Mouse (Mus musculus) midbrain, embryonic 11.5 days (tissue): ENCODE measurements at regions not wholly inside any gene's neighbourhood (a gene's known extent, or its start where the extent isn't known, plus 50 kb on each side); places are given as distances from the start of the nearest gene placed in this dataset.

Experiments
- ATAC-seq: fragments of 200-750 bp; cut with Nextera tagmentation; 2 replicates; pipeline ENCODE4 v1.8.0; 2017; ENCODE audit warnings: moderate TSS enrichment, moderate library complexity; ENCODE audit not compliant: low FRiP score
- DNase-seq: peaks from one replicate; pipeline ENCODE4 v3.0.0; 2015; ENCODE audit warnings: low spot score; ENCODE audit errors: missing footprints
- H3K27ac ChIP-seq: fragments of 300-500 bp; sonication (generic); 2 replicates; pipeline ENCODE4 v1.5.1; 2014; ENCODE audit warnings: low read depth, low read length
- H3K27me3 ChIP-seq: fragments of 300-500 bp; sonication (generic); 2 replicates; pipeline ENCODE4 v1.6.1; 2014; ENCODE audit warnings: mild to moderate bottlenecking, low read length, moderate library complexity, mixed read lengths; ENCODE audit not compliant: control insufficient read depth, insufficient read depth
- H3K36me3 ChIP-seq: fragments of 300-500 bp; sonication (generic); 2 replicates; pipeline ENCODE4 v1.6.1; 2014; ENCODE audit warnings: mild to moderate bottlenecking, low read length, moderate library complexity, mixed read lengths; ENCODE audit not compliant: control insufficient read depth, insufficient read depth
- H3K4me1 ChIP-seq: fragments of 300-500 bp; sonication (generic); 2 replicates; pipeline ENCODE4 v1.6.1; 2014; ENCODE audit warnings: low read length; ENCODE audit not compliant: control insufficient read depth, insufficient read depth
- H3K4me2 ChIP-seq: fragments of 300-500 bp; sonication (generic); 2 replicates; pipeline ENCODE4 v1.6.1; 2014; ENCODE audit warnings: mild to moderate bottlenecking, moderate library complexity
- H3K4me3 ChIP-seq: fragments of 300-500 bp; sonication (generic); 2 replicates; pipeline ENCODE4 v1.5.1; 2014; ENCODE audit warnings: low read depth, low read length
- H3K9ac ChIP-seq: fragments of 300-500 bp; sonication (generic); 2 replicates; pipeline ENCODE4 v1.6.1; 2014; ENCODE audit warnings: low read length
- H3K9me3 ChIP-seq: fragments of 300-500 bp; sonication (generic); 2 replicates; pipeline ENCODE4 v1.6.1; 2016; ENCODE audit warnings: low read length; ENCODE audit not compliant: control insufficient read depth
- whole genome bisulfite sequencing: fragments of 180-500 bp; shearing (Covaris S2); extraction: QIAGEN DNeasy Blood & Tissue Kit; methylation state at CpG from one replicate; pipeline ENCODE4 v1.1.7; 2014; 5-methylcytosine and 5-hydroxymethylcytosine counted together

DNA sequence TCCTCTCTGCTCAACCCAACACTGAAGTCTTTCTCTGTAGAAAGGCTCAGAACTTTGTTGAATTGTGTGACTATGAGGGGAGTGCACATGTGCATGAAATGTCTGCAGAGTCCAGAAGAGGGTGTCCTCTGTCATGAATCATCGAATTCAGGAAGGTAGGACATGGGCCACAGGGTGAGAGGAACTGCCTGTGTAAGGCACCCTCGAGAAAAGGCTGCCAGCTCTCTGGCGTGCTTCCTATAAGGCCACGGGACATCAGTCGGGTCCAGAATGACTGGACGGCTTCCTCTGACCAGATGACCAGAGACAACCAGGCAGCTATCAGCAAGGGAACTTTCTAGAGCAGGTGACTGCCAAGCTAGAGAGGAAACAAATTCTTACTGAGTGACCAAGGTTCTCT lies 91.1 kb upstream of the Zdhhc25 start:
- Histone ChIP-seq H3K9ac (no peak overlapping the region), H3K9me3 (no peaks in the 10 kb centered on the region), H3K4me1 (no peaks in the 10 kb centered on the region), H3K36me3 (no peaks in the 10 kb centered on the region), H3K4me2 (no peak overlapping the region), H3K27ac (no peak overlapping the region), H3K27me3 (no peaks in the 10 kb centered on the region), H3K4me3 (no peak overlapping the region)
- ATAC-seq (no peak), DNase-seq (peak; percentile 68)
- WGBS = 89% methylated on average over 6 of the region's 6 CpGs

DNA sequence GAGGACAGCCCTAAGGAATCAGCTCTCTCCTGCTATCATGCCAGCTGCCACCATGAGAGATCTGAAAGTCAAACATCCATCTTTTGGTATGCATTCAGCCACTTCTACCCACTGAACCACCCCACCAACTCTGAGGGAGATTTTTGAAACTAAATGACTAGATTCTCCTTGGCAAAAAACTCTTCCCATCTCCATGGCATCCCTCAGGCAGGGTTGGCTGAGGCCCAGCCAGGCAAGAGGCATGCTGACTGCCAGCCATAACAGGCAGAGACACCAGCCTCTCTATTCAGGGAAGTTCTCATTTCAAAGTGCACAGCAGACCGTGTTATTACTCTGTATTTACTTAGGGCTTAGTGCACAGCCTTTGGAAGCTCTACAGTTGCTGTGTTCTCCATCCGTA lies 90.5 kb upstream of the Zdhhc25 start:
- peak; percentile 35 for DNase-seq

DNA sequence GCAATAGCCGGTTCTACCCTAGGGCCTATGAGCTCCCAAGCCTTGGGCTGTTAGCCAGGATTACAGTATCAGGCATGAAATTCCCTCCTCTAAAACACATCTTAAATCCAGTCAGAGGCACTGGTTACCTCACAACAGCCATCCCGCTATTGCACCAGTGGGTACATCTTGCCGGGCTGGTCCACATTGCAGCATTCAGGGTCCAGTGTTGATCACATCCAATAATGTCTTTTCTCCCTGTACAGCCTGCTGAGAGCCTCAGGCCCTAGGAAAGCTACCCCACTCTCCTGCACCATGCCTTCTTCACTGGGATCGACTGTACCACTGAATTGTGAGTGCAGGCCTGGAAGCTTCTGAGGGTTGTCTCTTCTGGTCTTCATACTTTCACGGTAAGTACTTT lies 86.0 kb upstream of the Zdhhc25 start:
- H3K4me3 ChIP-seq = no peak overlapping the region
- H3K9ac ChIP-seq = no peak overlapping the region
- H3K27ac ChIP-seq = no peak overlapping the region
- H3K4me2 ChIP-seq = no peak overlapping the region
- no peak for ATAC-seq
- H3K36me3 ChIP-seq = no peaks in the 10 kb centered on the region
- WGBS = 92% methylated on average over 5 of the region's 5 CpGs
- peak; percentile 62 for DNase-seq
- H3K9me3 ChIP-seq = no peaks in the 10 kb centered on the region
- no peaks in the 10 kb centered on the region for H3K4me1 ChIP-seq
- no peaks in the 10 kb centered on the region for H3K27me3 ChIP-seq

More for the DNA sequence above, 90.5 kb upstream of the Zdhhc25 start:
- Histone ChIP-seq H3K4me1 (no peaks in the 10 kb centered on the region), H3K9ac (no peak overlapping the region), H3K9me3 (no peaks in the 10 kb centered on the region), H3K4me2 (no peak overlapping the region), H3K36me3 (no peaks in the 10 kb centered on the region), H3K27ac (no peak overlapping the region), H3K27me3 (no peaks in the 10 kb centered on the region), H3K4me3 (no peak overlapping the region)
- 81% methylated on average over 2 of the region's 2 CpGs for WGBS
- ATAC-seq = no peak

DNA sequence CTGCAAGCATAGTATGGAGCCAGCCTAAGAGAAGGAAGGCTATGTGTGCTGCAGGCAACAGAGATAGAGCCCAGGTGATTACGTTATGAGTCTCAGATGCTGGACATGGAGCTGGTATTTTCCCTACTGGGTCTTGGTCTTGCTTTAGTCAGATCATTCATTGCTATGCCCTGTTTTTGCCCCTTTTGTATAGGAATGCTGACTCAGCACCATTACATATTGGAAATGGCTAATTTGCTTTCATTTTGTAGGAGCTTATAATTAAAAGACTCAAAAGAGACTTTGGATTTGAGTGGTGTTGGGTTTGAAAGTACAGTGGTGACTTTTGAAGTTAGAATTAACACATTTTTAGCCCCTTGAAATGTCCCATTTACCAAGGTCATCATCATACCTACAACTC lies 68.9 kb upstream of the Zdhhc25 start:
- Histone ChIP-seq H3K9ac (no peak overlapping the region), H3K36me3 (no peaks in the 10 kb centered on the region), H3K4me2 (no peak overlapping the region), H3K27me3 (no peaks in the 10 kb centered on the region), H3K27ac (no peak overlapping the region), H3K4me3 (no peak overlapping the region), H3K9me3 (no peaks in the 10 kb centered on the region), H3K4me1 (no peaks in the 10 kb centered on the region)
- DNase-seq = no peak
- WGBS = 93% methylated on average over 1 of the region's 1 CpGs
- ATAC-seq = no peak

DNA sequence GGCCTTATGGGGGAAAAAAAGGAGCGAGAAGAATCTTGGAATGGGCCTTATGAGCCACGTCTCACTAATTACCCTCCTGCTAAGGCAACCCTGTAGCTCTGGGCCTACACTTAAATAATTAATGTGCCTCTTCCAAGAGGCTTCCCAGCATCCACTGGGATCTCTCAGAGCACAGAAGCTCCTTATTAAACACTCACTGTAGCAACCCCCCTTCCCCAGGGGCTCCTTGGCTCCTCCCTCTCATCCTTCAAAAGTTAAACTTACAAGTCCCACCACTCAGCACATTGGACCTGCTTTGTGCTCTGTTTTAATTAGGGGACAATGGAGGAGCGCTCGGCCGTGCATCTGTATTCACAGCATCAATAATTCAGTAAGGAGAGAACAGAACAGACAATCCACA lies 68.1 kb upstream of the Zdhhc25 start:
- DNase-seq = no peak
- H3K4me3 ChIP-seq = no peak overlapping the region
- no peak overlapping the region for H3K27ac ChIP-seq
- no peak overlapping the region for H3K4me2 ChIP-seq
- no peaks in the 10 kb centered on the region for H3K36me3 ChIP-seq
- H3K9ac ChIP-seq = no peak overlapping the region
- ATAC-seq = no peak
- no peaks in the 10 kb centered on the region for H3K9me3 ChIP-seq
- WGBS = 58% methylated on average over 5 of the region's 5 CpGs
- no peaks in the 10 kb centered on the region for H3K27me3 ChIP-seq
- H3K4me1 ChIP-seq = no peaks in the 10 kb centered on the region

DNA sequence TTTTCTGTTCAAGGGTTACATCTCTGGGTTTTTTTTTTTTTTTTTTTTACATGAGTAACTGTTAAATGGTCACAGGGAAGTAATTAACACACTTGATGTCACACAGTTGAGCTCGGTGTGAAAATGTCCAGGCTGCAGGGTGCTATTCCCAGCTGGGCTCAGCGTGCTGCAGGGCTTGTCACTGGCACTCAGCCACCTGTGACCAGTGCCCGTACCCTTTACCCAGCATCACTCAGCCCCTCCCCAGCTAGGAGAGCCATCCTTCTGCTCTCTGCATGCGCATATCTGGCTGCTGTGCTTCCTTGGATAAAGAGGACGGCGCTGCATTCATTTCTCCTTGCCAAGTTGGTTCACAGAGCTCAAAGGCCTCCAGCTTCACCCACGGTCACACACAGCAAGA lies 66.7 kb upstream of the Zdhhc25 start:
- 75% methylated on average over 7 of the region's 7 CpGs for WGBS
- Histone ChIP-seq H3K27me3 (no peaks in the 10 kb centered on the region), H3K4me3 (no peak overlapping the region), H3K36me3 (no peaks in the 10 kb centered on the region), H3K27ac (no peak overlapping the region), H3K9me3 (no peaks in the 10 kb centered on the region), H3K4me2 (no peak overlapping the region), H3K9ac (no peak overlapping the region), H3K4me1 (no peaks in the 10 kb centered on the region)
- DNase-seq (no peak), ATAC-seq (no peak)

DNA sequence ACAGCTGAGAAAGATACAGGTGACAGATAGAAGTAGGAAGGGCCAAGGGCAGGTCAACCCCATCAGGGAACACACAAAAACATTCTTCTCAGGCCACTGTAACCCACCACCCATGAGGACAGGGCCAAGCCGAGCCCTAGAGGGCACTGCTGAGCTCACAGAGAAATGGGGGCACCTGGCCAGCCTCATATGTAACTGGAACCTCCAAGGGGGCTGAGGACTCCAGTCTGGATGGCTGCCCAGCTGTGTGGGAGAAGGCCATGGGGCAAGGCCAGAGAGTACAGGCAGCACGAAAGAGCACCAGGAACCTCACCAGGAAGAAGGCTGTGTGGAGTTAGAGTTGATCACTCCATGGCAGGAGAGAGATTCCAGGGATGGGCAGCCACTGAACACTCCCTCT lies 64.6 kb upstream of the Zdhhc25 start:
- Histone ChIP-seq H3K27ac (no peak overlapping the region), H3K4me1 (no peaks in the 10 kb centered on the region), H3K4me2 (no peak overlapping the region), H3K9ac (no peak overlapping the region), H3K9me3 (no peaks in the 10 kb centered on the region), H3K36me3 (no peaks in the 10 kb centered on the region), H3K27me3 (no peaks in the 10 kb centered on the region), H3K4me3 (no peak overlapping the region)
- no peak for ATAC-seq
- DNase-seq = no peak
- WGBS = 79% methylated on average over 2 of the region's 2 CpGs

DNA sequence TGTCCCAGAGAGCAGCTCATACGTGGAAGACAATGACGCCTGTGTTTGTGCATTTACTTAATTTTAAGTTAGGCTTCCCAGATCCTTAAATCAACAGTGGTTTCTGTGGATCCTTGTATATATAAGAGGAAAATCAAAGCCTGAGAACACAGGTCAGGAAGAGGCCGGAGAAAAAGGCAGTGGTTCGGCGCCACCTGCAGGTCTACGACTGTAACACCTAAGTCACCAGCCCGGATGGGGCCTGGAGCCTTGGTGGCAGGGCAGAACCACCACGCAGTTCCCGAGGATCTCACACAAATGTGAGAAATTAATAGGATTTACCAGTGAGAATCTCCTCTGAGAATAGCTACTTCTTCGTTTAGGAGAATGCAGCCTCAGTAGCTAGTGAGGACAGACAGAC lies 62.9 kb upstream of the Zdhhc25 start:
- Histone ChIP-seq H3K4me3 (no peak overlapping the region), H3K27me3 (no peaks in the 10 kb centered on the region), H3K27ac (no peak overlapping the region), H3K4me2 (no peak overlapping the region), H3K4me1 (no peaks in the 10 kb centered on the region), H3K36me3 (no peaks in the 10 kb centered on the region), H3K9me3 (no peaks in the 10 kb centered on the region), H3K9ac (no peak overlapping the region)
- DNase-seq (no peak), ATAC-seq (no peak)
- 24% methylated on average over 10 of the region's 10 CpGs for WGBS

DNA sequence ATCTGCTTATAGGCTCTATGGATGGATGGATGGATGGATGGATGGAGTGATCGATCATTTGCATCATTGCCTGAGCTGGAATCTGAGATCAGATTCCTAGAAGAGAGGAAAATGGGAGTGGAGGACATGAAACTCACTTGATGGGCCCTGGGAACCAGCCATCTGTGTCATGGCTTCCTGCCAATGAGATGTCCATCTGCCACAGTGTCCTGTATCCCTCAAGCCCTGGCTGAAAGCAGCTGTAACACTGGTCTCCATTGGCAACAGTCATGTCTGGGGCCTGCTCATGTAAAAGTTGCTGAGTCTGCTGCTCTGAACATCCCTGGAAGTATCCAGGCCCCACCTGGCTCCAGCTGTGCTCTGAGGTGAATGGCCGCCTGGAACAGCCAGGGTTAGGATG lies 57.5 kb upstream of the Zdhhc25 start:
- Histone ChIP-seq H3K4me3 (no peak overlapping the region), H3K4me2 (no peak overlapping the region), H3K4me1 (no peaks in the 10 kb centered on the region), H3K9ac (no peak overlapping the region), H3K27me3 (no peaks in the 10 kb centered on the region), H3K27ac (no peak overlapping the region), H3K9me3 (no peaks in the 10 kb centered on the region), H3K36me3 (no peaks in the 10 kb centered on the region)
- WGBS = 87% methylated on average over 2 of the region's 2 CpGs
- ATAC-seq = no peak
- DNase-seq = no peak

DNA sequence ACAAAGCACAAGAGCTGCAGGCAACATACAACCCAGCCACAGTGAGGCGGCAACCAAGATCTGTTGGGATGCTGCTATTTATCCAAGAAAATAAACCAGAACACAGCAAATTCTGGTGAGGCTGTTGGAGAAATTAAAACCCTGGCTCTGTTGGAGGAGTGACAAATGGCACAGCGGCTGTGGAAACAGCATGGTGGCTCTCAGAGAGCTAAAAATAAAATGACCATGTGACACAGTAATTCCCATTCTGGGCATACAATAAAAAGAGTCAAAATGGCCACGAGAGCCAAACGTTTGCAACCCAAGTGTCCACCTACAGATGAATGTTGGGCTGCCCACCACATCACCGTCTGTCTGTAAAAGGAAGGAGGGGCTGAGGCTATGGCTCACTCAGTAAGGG lies 55.9 kb upstream of the Zdhhc25 start:
- no peak overlapping the region for H3K4me2 ChIP-seq
- no peak for ATAC-seq
- 80% methylated on average over 5 of the region's 5 CpGs for WGBS

More for the DNA sequence above, 55.9 kb upstream of the Zdhhc25 start:
- Histone ChIP-seq H3K27ac (no peak overlapping the region), H3K27me3 (no peaks in the 10 kb centered on the region), H3K4me3 (no peak overlapping the region), H3K9me3 (no peaks in the 10 kb centered on the region), H3K9ac (no peak overlapping the region), H3K4me1 (no peaks in the 10 kb centered on the region), H3K36me3 (no peaks in the 10 kb centered on the region)
- no peak for DNase-seq
